Mouse (Mus musculus) forebrain, embryonic 11.5 days (tissue): ENCODE measurements around the gene Olfr568. TPM values are rescaled to one million over a fixed set of nuclear protein-coding genes. Genes with fewer than 3 reads are reported as not detected.

Experiments used
- ATAC-seq: fragments of 200-750 bp; cut with Nextera tagmentation; replicated peaks from 2 replicates; pipeline ENCODE4 v1.8.0; 2017; ENCODE audit warnings: moderate TSS enrichment; ENCODE audit not compliant: low FRiP score
- DNase-seq: peaks from one replicate; pipeline ENCODE4 v3.0.0-alpha.2; 2017; ENCODE audit warnings: low spot score
- H3K27ac ChIP-seq: fragments of 300-500 bp; sonication (generic); 2 replicates; pipeline ENCODE4 v1.5.1; 2014; ENCODE audit warnings: low read depth, low read length
- H3K27me3 ChIP-seq: fragments of 300-500 bp; sonication (generic); 2 replicates; pipeline ENCODE4 v1.6.1; 2014; ENCODE audit warnings: mild to moderate bottlenecking, low read length, mixed read lengths; ENCODE audit not compliant: control insufficient read depth, insufficient read depth
- H3K36me3 ChIP-seq: fragments of 300-500 bp; sonication (generic); 2 replicates; pipeline ENCODE4 v1.6.1; 2014; ENCODE audit warnings: mild to moderate bottlenecking, low read length, moderate library complexity, mixed read lengths; ENCODE audit not compliant: control insufficient read depth, insufficient read depth
- H3K4me1 ChIP-seq: fragments of 300-500 bp; sonication (generic); replicated peaks from 2 replicates; pipeline ENCODE4 v1.6.1; 2014; ENCODE audit warnings: low read length, mixed read lengths; ENCODE audit not compliant: control insufficient read depth, insufficient read depth
- H3K4me2 ChIP-seq: fragments of 300-500 bp; sonication (generic); 2 replicates; pipeline ENCODE4 v1.6.1; 2014; ENCODE audit warnings: low read depth, mild to moderate bottlenecking, low read length, moderate library complexity, mixed read lengths; ENCODE audit not compliant: severe bottlenecking
- H3K4me3 ChIP-seq: fragments of 300-500 bp; sonication (generic); 2 replicates; pipeline ENCODE4 v1.5.1; 2014; ENCODE audit warnings: low read depth, low read length
- H3K9ac ChIP-seq: fragments of 300-500 bp; sonication (generic); 2 replicates; pipeline ENCODE4 v1.6.1; 2014; ENCODE audit warnings: low read length
- H3K9me3 ChIP-seq: fragments of 300-500 bp; sonication (generic); 2 replicates; pipeline ENCODE4 v1.6.1; 2016; ENCODE audit warnings: low read length, mixed read lengths; ENCODE audit not compliant: control insufficient read depth
- WGBS: fragments of 180-500 bp; shearing (Covaris S2); extraction: QIAGEN DNeasy Blood & Tissue Kit; methylation state at CpG from one replicate; pipeline ENCODE4 v1.1.7; 2014; 5-methylcytosine and 5-hydroxymethylcytosine counted together
- polyA plus RNA-seq: library from polyadenylated mRNA; unstranded; fragments of >200 nt; fragmentation: Nextera tagmentation; extraction: Ambion mirVana; gene quantifications from 2 replicates; pipeline ENCODE4 v1.2.1, GENCODE M21; 2014

Olfr568 gene
- polyA plus RNA-seq, 1 experiment from 2014 or later = not detected

- H3K4me1 ChIP-seq = no peaks in the 10 kb centered on the region
- no peak for DNase-seq
- H3K9me3 ChIP-seq = no peaks in the 10 kb centered on the region
- no peak overlapping the region for H3K4me2 ChIP-seq
- no peaks in the 10 kb centered on the region for H3K27me3 ChIP-seq
- WGBS = 83% methylated on average over 3 of the region's 3 CpGs
- no peaks in the 10 kb centered on the region for H3K36me3 ChIP-seq
- H3K4me3 ChIP-seq = no peak overlapping the region
- no peak overlapping the region for H3K27ac ChIP-seq
- no peak for ATAC-seq
- no peak overlapping the region for H3K9ac ChIP-seq
These were observed 50.2 kb downstream of the Olfr568 start for GRCm38 (mm10) chr7:102927105-102927504.

Other genes with a start within 250 kb of the Olfr568 start
- gene Olfr554, start 238.7 kb upstream of the Olfr568 start, polyA plus RNA-seq = not detected in 2 replicates
- gene Olfr555, start 218.3 kb upstream of the Olfr568 start, polyA plus RNA-seq = not detected in 2 replicates
- not detected in 2 replicates for gene Olfr556, start 212.2 kb upstream of the Olfr568 start, polyA plus RNA-seq
- gene Trim68, start 189.8 kb upstream of the Olfr568 start, polyA plus RNA-seq = 11.0 and 12.0 TPM in 2 replicates
- gene Olfr557, start 181.2 kb upstream of the Olfr568 start, polyA plus RNA-seq = not detected in 2 replicates
- not detected in 2 replicates for gene Olfr558, start 174.9 kb upstream of the Olfr568 start, polyA plus RNA-seq
- gene Olfr33, start 158.1 kb upstream of the Olfr568 start, polyA plus RNA-seq = not detected in 2 replicates
- not detected in 2 replicates for gene Olfr559, start 149.6 kb upstream of the Olfr568 start, polyA plus RNA-seq
- gene Olfr560, start 117.8 kb upstream of the Olfr568 start, polyA plus RNA-seq = not detected in 2 replicates
- gene Olfr78, start 117.7 kb upstream of the Olfr568 start, polyA plus RNA-seq = not detected in 2 replicates
- not detected in 2 replicates for gene Olfr561, start 105.9 kb upstream of the Olfr568 start, polyA plus RNA-seq
- gene Olfr564, start 73.6 kb upstream of the Olfr568 start, polyA plus RNA-seq = not detected in 2 replicates
- gene Olfr566, start 18.4 kb upstream of the Olfr568 start, polyA plus RNA-seq = not detected in 2 replicates
- gene Olfr569, start 13.8 kb downstream of the Olfr568 start, polyA plus RNA-seq = not detected in 2 replicates
- not detected in 2 replicates for gene Olfr570, start 17.5 kb downstream of the Olfr568 start, polyA plus RNA-seq
- gene Olfr571, start 40.4 kb downstream of the Olfr568 start, polyA plus RNA-seq = 0.17 and 0.19 TPM in 2 replicates
- not detected in 2 replicates for gene Olfr572, start 47.3 kb downstream of the Olfr568 start, polyA plus RNA-seq
- not detected in 2 replicates for gene Olfr573-ps1, start 65.5 kb downstream of the Olfr568 start, polyA plus RNA-seq
- gene Olfr574, start 71.3 kb downstream of the Olfr568 start, polyA plus RNA-seq = not detected in 2 replicates
- gene Olfr575, start 81.7 kb downstream of the Olfr568 start, polyA plus RNA-seq = not detected in 2 replicates
- not detected in 2 replicates for gene Olfr576, start 85.5 kb downstream of the Olfr568 start, polyA plus RNA-seq
- not detected in 2 replicates for gene Olfr577, start 98.8 kb downstream of the Olfr568 start, polyA plus RNA-seq
- gene Olfr578, start 112.2 kb downstream of the Olfr568 start, polyA plus RNA-seq = not detected in 2 replicates
- gene Olfr582, start 160.9 kb downstream of the Olfr568 start, polyA plus RNA-seq = not detected in 2 replicates
- not detected in 2 replicates for gene Olfr583, start 174.2 kb downstream of the Olfr568 start, polyA plus RNA-seq
- not detected in 2 replicates for gene Olfr584, start 204.8 kb downstream of the Olfr568 start, polyA plus RNA-seq
- not detected in 2 replicates for gene Olfr585, start 220.6 kb downstream of the Olfr568 start, polyA plus RNA-seq
- not detected in 2 replicates for gene Olfr586, start 248.5 kb downstream of the Olfr568 start, polyA plus RNA-seq